Mouse (Mus musculus) urinary bladder, adult 2 months (tissue): ENCODE data around the gene Rbm43. TPM values are rescaled to one million over a fixed set of nuclear protein-coding genes. Genes with fewer than 3 reads are reported as not detected.
"Not testable (repeated sequence)": the region's sequence is repeated elsewhere in the genome, so short reads cannot be mapped to it uniquely, and the experiment has no call there.

ENCODE experiments used
- DNase-seq: peaks from one replicate; pipeline ENCODE4 v3.0.0; 2022; ENCODE audit warnings: low spot score
- polyA plus RNA-seq: library from polyadenylated mRNA; depleted of rRNA; stranded (reverse); fragments of >200 nt; gene quantifications from 2 replicates; pipeline ENCODE4 v1.2.3, GENCODE M21; 2012; rRNA removed

Gene Rbm43
- polyA plus RNA-seq, 1 experiment, result 16.3 TPM

- DNase-seq, result no peak
Measured at GRCm38 (mm10) chr2:51914532-51914931, 20.4 kb downstream of the Rbm43 start.

- no peak for DNase-seq
Measured at GRCm38 (mm10) chr2:51912740-51913139, 22.2 kb downstream of the Rbm43 start.

GRCm38 (mm10) chr2:51911864-51912263 lies 23.1 kb downstream of the Rbm43 start:
- no peak for DNase-seq

GRCm38 (mm10) chr2:51907538-51908110 lies 27.3 kb downstream of the Rbm43 start:
- no peak for DNase-seq

GRCm38 (mm10) chr2:51905637-51906036 lies 29.3 kb downstream of the Rbm43 start:
- no peak for DNase-seq

GRCm38 (mm10) chr2:51892411-51892901 lies 42.5 kb downstream of the Rbm43 start:
- DNase-seq, result no peak

- no peak for DNase-seq
Measured at GRCm38 (mm10) chr2:51890961-51891360, 44.0 kb downstream of the Rbm43 start.

GRCm38 (mm10) chr2:51890139-51890538 lies 44.8 kb downstream of the Rbm43 start:
- DNase-seq, result not testable (repeated sequence)

- DNase-seq, result no peak
Measured at GRCm38 (mm10) chr2:51880143-51880542, 54.8 kb downstream of the Rbm43 start.

Other genes with a start within 250 kb of the Rbm43 start
- gene Nmi, start 38.3 kb upstream of the Rbm43 start, polyA plus RNA-seq, result 25.2 and 26.5 TPM in 2 replicates
- gene Tnfaip6, start 102.8 kb upstream of the Rbm43 start, polyA plus RNA-seq, result 1.4 and 2.5 TPM in 2 replicates
- 14.0 and 16.4 TPM in 2 replicates for gene Rif1, start 137.7 kb upstream of the Rbm43 start, polyA plus RNA-seq